8 mouse cellular contexts compared by ENCODE assay signal in the genomic region with DNA sequence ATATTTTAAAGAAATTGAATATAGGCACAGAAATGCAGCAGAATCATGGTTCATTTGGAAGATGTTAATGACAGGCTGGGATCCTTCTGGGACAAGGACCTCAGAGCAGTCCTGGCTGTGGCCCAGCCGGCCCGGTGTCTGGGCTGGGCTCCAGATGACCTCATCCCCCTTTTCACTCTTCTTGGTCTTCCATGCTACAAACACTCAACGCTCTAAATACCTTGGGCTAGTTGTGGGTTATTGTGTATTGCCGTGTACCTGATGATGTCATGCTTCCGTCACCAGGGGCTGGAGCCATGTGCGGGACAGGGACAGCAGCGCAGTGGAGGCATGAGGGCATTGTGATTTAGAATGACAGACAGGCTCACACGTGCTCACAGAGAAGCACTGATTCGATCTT. TPM values are rescaled to one million over a fixed set of nuclear protein-coding genes. Genes with fewer than 3 reads are reported as not detected.
DNase-seq lines count a peak whose midpoint lies in the region; ATAC-seq and TF ChIP-seq lines count a peak whose summit lies in the region.

No protein-coding gene starts in this region.

- no peak for TF ChIP-seq POLR2A in heart, adult 2 months (IDR thresholded peaks at IDR 0.05; ENCODE audit: insufficient read depth, low read depth, low read length)

- H3K9me3 ChIP-seq in lung, embryonic 16.5 days (ENCODE audit: control insufficient read depth, low read length) = no peaks in the 10 kb centered on the region

- DNase-seq in lung, adult 18-20 months = no peak
- peak; percentile 76 for DNase-seq in cerebellum, adult 11 months
- DNase-seq in heart, adult 2 months = peak; percentile 82 to 83
- DNase-seq in lung, postnatal 14 days = peak; percentile 46
- DNase-seq in frontal cortex, postnatal 14 days (ENCODE audit: low spot score in 2 of 2) = no peak
- DNase-seq in layer of hippocampus, adult 18-20 months (ENCODE audit: low spot score in 2 of 2) = no peak

- no peak for TF ChIP-seq EP300 in heart, adult 2 months (IDR thresholded peaks at IDR 0.05; ENCODE audit: insufficient read depth, low read depth, low read length)

- H3K4me1 ChIP-seq in lung, embryonic 16.5 days (replicated peaks; ENCODE audit: control insufficient read depth, insufficient read depth, low read length) = peaks cover 3% of the 10 kb centered on the region
- H3K4me1 ChIP-seq in heart, adult 2 months (ENCODE audit: control insufficient read depth, insufficient read depth, low read length) = peaks cover 3% of the 10 kb centered on the region

- H3K9ac ChIP-seq in lung, embryonic 16.5 days (ENCODE audit: low read length) = no peak overlapping the region
- no peak overlapping the region for H3K9ac ChIP-seq in heart, adult 2 months (ENCODE audit: low read depth, low read length)

- peaks cover 28% of the 10 kb centered on the region for H3K36me3 ChIP-seq in lung, embryonic 16.5 days (ENCODE audit: control insufficient read depth, insufficient read depth, low read length)
- peaks cover 14% of the 10 kb centered on the region for H3K36me3 ChIP-seq in heart, adult 2 months (ENCODE audit: control insufficient read depth, insufficient read depth, low read length)

- H3K27me3 ChIP-seq in lung, embryonic 16.5 days (ENCODE audit: control insufficient read depth, insufficient read depth, low read depth, low read length) = no peaks in the 10 kb centered on the region
- H3K27me3 ChIP-seq in heart, adult 2 months (ENCODE audit: control insufficient read depth, insufficient read depth, low read length) = no peaks in the 10 kb centered on the region

- ATAC-seq in lung, embryonic 16.5 days (ENCODE audit: low read depth) = peak; percentile 67
- no peak for ATAC-seq in granulocyte monocyte progenitor cell, adult 5-6 weeks (replicated peaks; ENCODE audit: poor library complexity, severe bottlenecking)

- H3K79me2 ChIP-seq in heart, adult 2 months (replicated peaks; ENCODE audit: control insufficient read depth, insufficient read depth, low read length) = no peaks in the 10 kb centered on the region

- 57% methylated on average over 9 of the region's 9 CpGs for WGBS in lung, embryonic 16.5 days
- 13% methylated on average over 9 of the region's 9 CpGs for WGBS in heart, adult 2 months

- TF ChIP-seq CTCF in heart, adult 2 months (IDR thresholded peaks at IDR 0.05) = no peak

- no peak overlapping the region for H3K4me2 ChIP-seq in lung, embryonic 16.5 days (ENCODE audit: low read depth, low read length)

- no peak overlapping the region for H3K27ac ChIP-seq in lung, embryonic 16.5 days (ENCODE audit: low read length)
- peak overlapping the region; percentile 51 for H3K27ac ChIP-seq in heart, adult 2 months

- no peak overlapping the region for H3K4me3 ChIP-seq in lung, embryonic 16.5 days (ENCODE audit: low read length)
- H3K4me3 ChIP-seq in heart, adult 2 months = no peak overlapping the region

- intact Hi-C loops in heart, adult 2 months (cut with DNase I) = loop anchor here (2.0 to 5.0 kb wide), 2 partner anchors 18 to 138 kb away; a partner anchor contains a TSS

RNA-seq across cellular contexts. Expression of a gene that starts 47.1 kb away (rescaled TPM):
- 86.0 and 87.1 TPM in 2 replicates for polyA plus RNA-seq in lung, embryonic 16.5 days (2015; fragmentation: Nextera tagmentation; extraction: Ambion mirVana)
- total RNA-seq in heart, adult 2 months (2021) = 10 to 100 TPM; 24.1 to 25.2 TPM
- polyA plus RNA-seq in heart, adult 2 months (2012; rRNA removed) = 8.4 and 10.6 TPM in 2 replicates
- 103 and 108 TPM in 2 replicates for total RNA-seq in granulocyte monocyte progenitor cell, adult 5-6 weeks (2014; fragmentation: Nextera tagmentation)
- total RNA-seq in granulocyte monocyte progenitor cell, adult 5-6 weeks (2017) = 59.9 and 70.0 TPM in 2 replicates
- 10 to 100 TPM; 53.7 to 58.6 TPM for total RNA-seq in layer of hippocampus, adult 18-20 months (2021)

RNA-seq across cellular contexts. Expression of a gene that starts 47.3 kb away (rescaled TPM):
- polyA plus RNA-seq in lung, embryonic 16.5 days (2015; fragmentation: Nextera tagmentation; extraction: Ambion mirVana) = 117 and 119 TPM in 2 replicates
- total RNA-seq in heart, adult 2 months (2021) = 10 to 100 TPM; 64.8 to 68.6 TPM
- polyA plus RNA-seq in heart, adult 2 months (2012; rRNA removed) = 56.7 and 73.5 TPM in 2 replicates
- total RNA-seq in granulocyte monocyte progenitor cell, adult 5-6 weeks (2014; fragmentation: Nextera tagmentation) = 137 and 141 TPM in 2 replicates
- total RNA-seq in granulocyte monocyte progenitor cell, adult 5-6 weeks (2017) = 42.6 and 65.7 TPM in 2 replicates
- total RNA-seq in layer of hippocampus, adult 18-20 months (2021) = 100 to 1,000 TPM; 159 to 161 TPM

Comparison
In these comparisons a context has a peak if more than half of its experiments do, and no peak if none do; other contexts are left out.
1. DNase-seq: peak in cerebellum, adult 11 months (single experiment), heart, adult 2 months (2 of 2) and lung, postnatal 14 days (single experiment); none in lung, adult 18-20 months (0 of 2), frontal cortex, postnatal 14 days (0 of 2) and layer of hippocampus, adult 18-20 months (0 of 2).